Mouse (Mus musculus): ENCODE data around the gene Nalcn. TPM values are rescaled to one million over a fixed set of nuclear protein-coding genes. Genes with fewer than 3 reads are reported as not detected.

Nalcn gene
- polyA plus RNA-seq, 1 experiment from 2014 or later = 0.81 TPM

DNA sequence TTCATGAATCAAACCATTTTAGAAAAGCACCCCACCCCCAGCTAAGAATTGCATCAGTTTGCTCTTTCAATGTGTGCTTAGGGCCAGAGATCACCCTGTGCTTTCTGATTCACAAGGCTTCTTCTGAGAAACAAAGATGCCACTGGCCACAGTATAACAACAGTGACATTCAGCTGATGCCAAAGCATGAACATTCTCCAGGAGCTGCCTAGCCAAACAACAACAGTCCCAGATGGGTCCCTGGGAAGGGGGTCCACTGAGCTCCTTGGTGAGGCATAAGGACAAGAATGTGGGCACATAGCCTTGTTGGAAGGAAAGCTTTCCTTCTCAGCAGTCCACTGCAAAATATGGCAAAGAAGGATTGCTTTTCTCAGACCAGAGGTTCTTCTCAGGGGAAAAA is 330.9 kb downstream of the Nalcn start:
- Histone ChIP-seq H3K27ac (no peak overlapping the region), H3K36me3 (no peaks in the 10 kb centered on the region), H3K9ac (no peak overlapping the region), H3K4me3 (no peak overlapping the region), H3K4me2 (no peak overlapping the region), H3K4me1 (no peaks in the 10 kb centered on the region), H3K27me3 (no peaks in the 10 kb centered on the region), H3K9me3 (no peaks in the 10 kb centered on the region)
- ATAC-seq (ENCODE audit: insufficient number of reproducible peaks, insufficient read depth, low FRiP score, low TSS enrichment, low read depth) = no peak

DNA sequence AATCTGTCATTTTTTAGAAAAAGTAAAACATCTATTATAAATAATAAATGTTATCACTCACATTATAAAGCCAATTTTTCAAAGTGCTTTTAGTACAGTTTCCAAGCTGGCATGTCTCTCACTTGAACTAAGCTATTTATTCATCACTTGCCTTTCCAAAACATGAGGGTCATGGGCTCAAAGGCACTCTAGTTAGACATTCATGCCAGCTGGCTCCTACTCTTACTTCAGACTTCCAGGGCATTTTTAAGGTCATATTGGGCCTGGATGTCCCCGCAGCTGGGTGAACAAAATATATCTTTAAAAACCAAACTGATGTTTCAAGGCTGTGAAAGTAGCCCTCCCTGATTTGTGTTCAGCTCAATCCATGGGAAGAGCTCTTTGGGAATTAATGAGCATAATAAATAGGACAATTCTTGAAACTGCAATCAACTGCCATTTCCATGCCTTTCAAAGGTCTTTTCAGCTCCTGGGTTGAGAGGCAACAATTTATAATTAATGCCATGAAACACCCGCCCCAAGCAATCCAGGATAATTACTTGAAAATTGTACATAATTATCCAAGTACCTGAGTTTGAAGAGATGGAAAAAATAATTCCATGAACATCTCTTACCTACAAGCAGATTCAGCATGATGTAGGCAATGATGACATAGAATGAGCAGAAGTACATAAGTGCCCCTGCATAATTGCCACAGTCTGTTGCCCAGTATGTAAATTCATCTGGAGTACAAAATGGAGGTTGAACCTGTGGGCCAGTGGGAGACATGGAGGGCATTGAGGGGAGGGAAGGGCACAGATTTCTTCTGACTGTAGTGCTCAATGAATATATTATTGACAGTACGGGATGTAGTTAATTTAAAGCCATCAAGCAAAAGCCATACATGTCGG is 335.6 kb downstream of the Nalcn start:
- no peaks in the 10 kb centered on the region for H3K9me3 ChIP-seq
- no peak overlapping the region for H3K4me3 ChIP-seq
- no peak overlapping the region for H3K4me2 ChIP-seq
- no peak for ATAC-seq (ENCODE audit: insufficient number of reproducible peaks, insufficient read depth, low FRiP score, low TSS enrichment, low read depth)
- no peak overlapping the region for H3K9ac ChIP-seq
- H3K27ac ChIP-seq = no peak overlapping the region
- no peaks in the 10 kb centered on the region for H3K36me3 ChIP-seq
- no peaks in the 10 kb centered on the region for H3K27me3 ChIP-seq
- H3K4me1 ChIP-seq = no peaks in the 10 kb centered on the region
- WGBS = 84% methylated on average over 4 of the region's 4 CpGs

- H3K27ac ChIP-seq = no peak overlapping the region
- no peaks in the 10 kb centered on the region for H3K36me3 ChIP-seq
- ATAC-seq (ENCODE audit: insufficient number of reproducible peaks, insufficient read depth, low FRiP score, low TSS enrichment, low read depth) = no peak
- no peaks in the 10 kb centered on the region for H3K9me3 ChIP-seq
- H3K4me1 ChIP-seq = peaks cover 4% of the 10 kb centered on the region; the same call in 1 of the 2 replicates
- H3K27me3 ChIP-seq = no peaks in the 10 kb centered on the region
- H3K4me3 ChIP-seq = no peak overlapping the region
- no peak overlapping the region for H3K4me2 ChIP-seq
- no peak overlapping the region for H3K9ac ChIP-seq
These were observed 344.8 kb downstream of the Nalcn start for GRCm38 (mm10) chr14:123282165-123282564.

DNA sequence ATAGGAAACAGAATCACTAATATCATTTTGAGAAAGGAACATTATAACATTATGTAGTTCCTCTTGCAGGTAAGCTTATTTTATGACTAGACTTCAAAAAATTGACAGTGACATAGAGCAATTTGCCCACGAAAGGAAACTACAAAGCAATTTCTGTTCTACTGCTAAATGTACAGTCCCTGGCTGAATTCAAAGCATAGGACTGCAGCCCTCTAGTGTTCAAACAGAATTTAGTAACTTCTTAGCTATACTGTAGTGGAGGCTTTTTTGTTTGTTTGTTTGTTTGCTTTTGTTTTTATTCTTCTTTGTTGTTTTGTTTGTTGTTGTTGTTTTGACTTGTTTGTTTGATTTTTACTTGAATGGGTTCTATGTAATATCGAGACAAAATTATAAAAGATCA is 354.8 kb downstream of the Nalcn start:
- Histone ChIP-seq H3K27ac (no peak overlapping the region), H3K4me2 (no peak overlapping the region), H3K36me3 (no peaks in the 10 kb centered on the region), H3K4me3 (no peak overlapping the region), H3K9ac (no peak overlapping the region), H3K9me3 (no peaks in the 10 kb centered on the region), H3K4me1 (no peaks in the 10 kb centered on the region), H3K27me3 (no peaks in the 10 kb centered on the region)
- 63% methylated on average over 2 of the region's 2 CpGs for WGBS
- no peak for ATAC-seq (ENCODE audit: insufficient number of reproducible peaks, insufficient read depth, low FRiP score, low TSS enrichment, low read depth)

DNA sequence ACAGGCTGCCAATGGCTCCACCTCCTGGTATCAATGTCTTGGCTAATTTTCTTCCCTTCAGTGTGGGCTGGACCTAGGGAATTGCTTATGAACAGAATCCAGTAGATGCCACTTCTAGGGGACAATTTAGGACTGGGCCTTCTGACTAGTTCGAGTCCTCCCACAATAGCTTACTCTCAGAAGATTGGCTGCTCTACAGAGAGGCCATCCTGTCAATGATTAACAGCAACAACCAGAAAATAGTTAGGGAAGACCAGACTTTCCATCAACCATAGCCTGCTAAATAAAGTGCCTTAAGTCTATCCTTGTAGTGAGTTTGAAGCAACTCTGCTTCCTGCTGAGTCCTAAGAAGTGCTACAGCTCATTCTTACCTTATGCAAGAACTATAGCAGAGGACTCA is 386.2 kb downstream of the Nalcn start:
- Histone ChIP-seq H3K4me3 (no peak overlapping the region), H3K9ac (no peak overlapping the region), H3K4me2 (no peak overlapping the region), H3K27ac (no peak overlapping the region), H3K36me3 (no peaks in the 10 kb centered on the region), H3K27me3 (no peaks in the 10 kb centered on the region), H3K9me3 (no peaks in the 10 kb centered on the region), H3K4me1 (no peaks in the 10 kb centered on the region)
- no peak for ATAC-seq (ENCODE audit: insufficient number of reproducible peaks, insufficient read depth, low FRiP score, low TSS enrichment, low read depth)
- WGBS = 60% methylated on average over 1 of the region's 1 CpGs

DNA sequence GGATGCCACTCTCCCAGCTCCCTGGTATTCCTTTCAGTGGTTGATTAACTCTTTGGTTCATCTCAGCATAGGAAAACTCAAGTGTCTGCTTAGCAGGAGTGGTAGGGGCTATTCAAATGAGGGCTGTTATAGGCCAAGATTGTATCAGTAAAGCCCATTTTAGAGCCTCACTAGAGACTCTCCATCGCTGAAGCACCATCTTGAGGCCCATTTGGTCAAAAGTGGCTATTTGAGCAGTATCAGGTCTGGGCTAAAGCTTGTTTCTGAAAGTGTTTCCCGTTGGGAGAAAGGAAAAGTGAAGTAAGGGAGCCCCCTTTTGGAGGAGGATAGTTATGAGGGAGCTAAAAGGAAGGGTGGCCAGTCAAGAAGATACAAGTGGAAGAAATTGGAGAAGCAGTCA is 387.0 kb downstream of the Nalcn start:
- Histone ChIP-seq H3K9me3 (no peaks in the 10 kb centered on the region), H3K36me3 (no peaks in the 10 kb centered on the region), H3K9ac (no peak overlapping the region), H3K4me2 (no peak overlapping the region), H3K27me3 (no peaks in the 10 kb centered on the region), H3K27ac (no peak overlapping the region), H3K4me3 (no peak overlapping the region), H3K4me1 (no peaks in the 10 kb centered on the region)
- ATAC-seq (ENCODE audit: insufficient number of reproducible peaks, insufficient read depth, low FRiP score, low TSS enrichment, low read depth) = no peak
- 17% methylated on average over 2 of the region's 2 CpGs for WGBS

DNA sequence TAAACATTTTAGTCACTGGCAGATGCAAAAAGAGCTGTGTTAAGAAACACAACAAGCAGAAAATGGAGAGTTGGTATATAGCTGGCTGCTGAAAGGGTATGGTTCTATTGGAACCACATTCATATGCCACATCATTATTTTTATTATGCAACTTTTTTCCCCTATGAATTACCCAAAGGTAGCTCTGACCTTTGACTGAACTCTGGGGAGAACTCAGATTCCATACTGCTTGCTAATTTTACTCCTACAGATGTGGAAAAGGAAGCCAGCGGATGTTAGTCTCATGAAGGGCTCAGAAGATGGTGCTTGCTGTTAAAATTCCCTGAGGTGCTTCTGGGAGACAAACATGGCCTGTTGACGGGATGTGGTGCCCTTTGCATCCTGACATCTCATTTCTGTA is 389.9 kb downstream of the Nalcn start:
- H3K9ac ChIP-seq = no peak overlapping the region
- no peak overlapping the region for H3K27ac ChIP-seq
- H3K4me3 ChIP-seq = no peak overlapping the region
- no peaks in the 10 kb centered on the region for H3K9me3 ChIP-seq
- no peaks in the 10 kb centered on the region for H3K4me1 ChIP-seq
- 45% methylated on average over 2 of the region's 2 CpGs for WGBS
- no peaks in the 10 kb centered on the region for H3K27me3 ChIP-seq
- ATAC-seq (ENCODE audit: insufficient number of reproducible peaks, insufficient read depth, low FRiP score, low TSS enrichment, low read depth) = no peak
- no peaks in the 10 kb centered on the region for H3K36me3 ChIP-seq
- no peak overlapping the region for H3K4me2 ChIP-seq

- ATAC-seq (ENCODE audit: insufficient number of reproducible peaks, insufficient read depth, low FRiP score, low TSS enrichment, low read depth) = no peak
- Histone ChIP-seq H3K9ac (no peak overlapping the region), H3K4me3 (no peak overlapping the region), H3K36me3 (no peaks in the 10 kb centered on the region), H3K4me1 (no peaks in the 10 kb centered on the region), H3K4me2 (no peak overlapping the region), H3K27ac (no peak overlapping the region), H3K27me3 (no peaks in the 10 kb centered on the region), H3K9me3 (no peaks in the 10 kb centered on the region)
These were observed 394.2 kb downstream of the Nalcn start for GRCm38 (mm10) chr14:123232630-123233206.

Other genes with a start within 250 kb of the Nalcn start
- 0.90 and 1.4 TPM in 2 replicates for gene Itgbl1, start 32.8 kb upstream of the Nalcn start, polyA plus RNA-seq (2015; fragmentation: Nextera tagmentation; extraction: Ambion mirVana)